Mouse (Mus musculus): ENCODE data around the gene H2-DMa.

The H2-DMa gene

DNA sequence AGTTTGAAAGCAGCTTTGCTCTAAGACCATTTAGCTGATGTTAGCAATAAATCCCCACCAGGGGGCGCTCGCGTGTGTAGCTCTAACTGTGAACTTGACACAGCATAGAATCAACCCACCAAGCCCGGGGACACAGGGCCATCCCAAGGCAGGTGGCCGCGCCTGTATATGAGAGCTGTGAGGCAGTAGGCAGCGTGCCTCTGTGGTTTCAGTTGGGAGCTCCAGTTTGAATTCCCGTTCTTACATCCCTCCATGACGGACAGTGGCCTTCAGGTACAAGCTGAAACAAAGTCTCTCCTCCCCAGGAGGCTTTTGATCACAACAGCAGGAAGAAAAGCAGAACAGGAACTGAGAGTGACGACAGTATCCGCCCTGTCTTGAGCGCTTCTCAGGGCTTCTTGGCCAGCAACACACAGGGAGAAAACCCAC is 17.7 kb upstream of the H2-DMa start:
- CTCF ChIA-PET: interaction anchor here (0.9 to 2.8 kb wide), 4 partner anchors 8 to 29 kb away, joined by 3 to 8 read pairs (median 4); partner anchors contain the start of gene H2-Oa

DNA sequence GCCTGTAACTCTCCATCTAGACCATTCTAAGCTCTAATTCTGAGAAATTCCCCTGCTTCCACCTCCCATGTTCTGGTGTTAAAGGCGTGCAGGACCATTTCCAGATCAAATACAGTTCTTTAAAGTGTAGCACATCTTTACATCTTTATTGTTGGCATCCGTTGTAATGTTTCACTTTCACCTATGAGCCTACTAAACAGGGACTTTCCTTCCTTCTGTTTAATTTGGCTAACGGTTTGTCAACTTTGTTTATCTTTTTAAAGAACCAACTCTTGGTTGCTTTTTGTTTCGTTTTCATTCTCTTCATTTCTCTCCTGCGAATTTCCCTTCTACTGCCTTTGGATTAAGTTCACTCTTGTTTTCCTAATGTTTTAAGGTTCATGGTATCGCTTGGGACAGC is 16.5 kb upstream of the H2-DMa start:
- CTCF ChIA-PET: interaction anchor here (0.7 to 2.8 kb wide), 3 partner anchors 9 to 96 kb away, joined by 3 to 8 read pairs (median 4); partner anchors contain the start of gene H2-Oa

DNA sequence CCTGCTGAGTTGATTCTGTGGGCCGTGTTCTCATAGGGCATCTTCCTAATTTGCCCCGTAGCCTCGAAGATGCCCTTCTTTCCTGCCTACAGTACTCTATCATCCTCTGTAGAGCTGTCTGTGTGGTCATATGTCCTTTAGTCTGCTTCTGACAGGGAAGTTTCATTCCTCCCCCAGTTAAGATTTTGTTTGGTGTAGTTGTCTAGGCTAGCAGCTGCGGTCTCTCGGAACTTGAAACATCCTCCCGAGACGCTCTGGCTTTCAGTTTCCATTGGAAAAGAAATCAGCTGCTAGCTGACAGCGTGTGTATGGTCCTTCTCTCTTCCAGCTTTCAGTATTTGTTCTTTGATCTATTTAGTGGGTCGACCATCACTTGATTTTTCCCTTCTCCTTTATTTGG is 14.5 kb upstream of the H2-DMa start:
- CTCF ChIA-PET: interaction anchor here (0.6 to 0.9 kb wide), 3 partner anchors 11 to 25 kb away, joined by 3 to 5 read pairs (median 4); no protein-coding TSS in a partner anchor

- CTCF ChIA-PET: no interaction called here
Observed at GRCm38 (mm10) chr17:34106555-34106954, 12.8 kb upstream of the H2-DMa start.

GRCm38 (mm10) chr17:34107109-34107867 is 12.1 kb upstream of the H2-DMa start:
- CTCF ChIA-PET: interaction anchor here (0.6 kb wide), 1 partner anchor 11 kb away, joined by 8 read pairs; no protein-coding TSS in a partner anchor

DNA sequence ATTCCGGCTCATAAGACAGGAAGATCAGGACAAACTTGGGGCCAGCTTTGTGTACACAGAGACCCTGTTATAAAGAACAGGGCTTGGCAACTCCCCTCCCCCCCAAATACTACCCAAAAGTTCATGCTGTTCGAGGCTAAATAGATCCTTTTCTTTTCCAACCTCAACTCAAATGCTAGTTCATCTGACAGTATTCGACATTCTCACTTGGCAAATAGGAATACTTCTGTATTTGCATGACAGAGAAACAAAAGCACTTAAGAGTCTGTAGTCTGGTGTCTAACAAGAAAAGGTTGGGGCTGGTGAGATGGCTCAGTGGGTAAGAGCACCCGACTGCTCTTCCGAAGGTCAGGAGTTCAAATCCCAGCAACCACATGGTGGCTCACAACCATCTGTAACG is 10.9 kb upstream of the H2-DMa start:
- CTCF ChIA-PET: interaction anchor here (0.6 kb wide), 2 partner anchors 104 to 409 kb away, joined by 3 to 5 read pairs; no protein-coding TSS in a partner anchor

DNA sequence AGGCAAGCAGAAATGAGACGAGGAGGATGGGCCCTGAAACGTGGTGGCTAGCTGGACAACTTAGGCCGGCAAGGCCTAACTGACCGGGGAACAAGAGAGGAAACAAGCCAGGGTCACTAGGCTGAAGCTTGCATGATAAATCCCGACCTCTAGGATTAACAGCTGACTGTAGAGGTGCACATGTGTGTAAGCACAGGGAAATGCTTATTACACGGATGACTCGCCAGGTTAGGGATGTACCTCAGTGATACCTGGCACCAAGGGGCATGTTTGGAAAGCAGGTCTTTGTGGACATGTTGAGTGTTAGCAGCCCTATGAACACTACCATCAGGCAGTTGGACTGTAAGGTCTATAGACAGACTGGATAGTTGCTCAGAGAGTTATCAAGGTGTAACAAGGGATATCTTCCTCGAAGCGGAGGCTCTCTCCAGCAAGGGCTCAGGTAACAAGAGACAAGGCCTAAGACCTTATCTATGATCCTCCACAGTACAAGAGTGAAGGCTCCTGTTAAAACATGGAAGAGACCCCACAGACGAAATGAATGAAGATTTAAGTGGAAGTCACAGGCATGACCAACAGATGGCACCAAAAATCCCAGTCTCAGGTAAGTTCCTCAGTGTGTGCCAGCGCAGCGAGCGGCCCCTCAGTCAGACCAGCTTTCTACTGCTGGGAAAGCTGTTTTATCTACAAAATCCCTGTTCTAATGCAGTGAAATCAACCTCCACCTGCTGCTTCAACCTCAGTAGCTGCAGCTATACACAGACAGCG is 10.1 kb upstream of the H2-DMa start:
- CTCF ChIA-PET: interaction anchor here (1.2 to 1.3 kb wide), 2 partner anchors 8 to 11 kb away, joined by 3 to 4 read pairs; no protein-coding TSS in a partner anchor

DNA sequence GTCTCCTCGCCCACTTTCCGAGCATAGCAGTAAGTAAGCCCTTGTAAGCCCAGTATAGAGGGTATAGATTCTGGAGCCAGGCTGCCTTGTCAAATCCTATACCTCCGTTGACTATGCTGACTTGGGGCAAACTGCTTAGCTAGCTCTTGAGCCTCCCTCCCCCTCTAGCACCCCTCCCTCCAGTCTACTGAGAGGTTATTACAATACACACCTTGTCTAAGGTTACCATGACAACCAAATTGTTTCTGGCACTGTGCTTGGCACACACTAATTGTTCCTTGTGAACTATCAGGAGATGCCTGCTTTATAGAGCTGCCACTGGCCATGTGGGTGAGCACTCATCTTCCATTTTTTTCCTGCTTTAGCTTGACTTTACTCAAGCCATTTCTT is 9.5 kb upstream of the H2-DMa start:
- CTCF ChIA-PET: interaction anchor here (0.8 to 1.3 kb wide), 4 partner anchors 8 to 60 kb away, joined by 3 to 4 read pairs (median 4); no protein-coding TSS in a partner anchor

DNA sequence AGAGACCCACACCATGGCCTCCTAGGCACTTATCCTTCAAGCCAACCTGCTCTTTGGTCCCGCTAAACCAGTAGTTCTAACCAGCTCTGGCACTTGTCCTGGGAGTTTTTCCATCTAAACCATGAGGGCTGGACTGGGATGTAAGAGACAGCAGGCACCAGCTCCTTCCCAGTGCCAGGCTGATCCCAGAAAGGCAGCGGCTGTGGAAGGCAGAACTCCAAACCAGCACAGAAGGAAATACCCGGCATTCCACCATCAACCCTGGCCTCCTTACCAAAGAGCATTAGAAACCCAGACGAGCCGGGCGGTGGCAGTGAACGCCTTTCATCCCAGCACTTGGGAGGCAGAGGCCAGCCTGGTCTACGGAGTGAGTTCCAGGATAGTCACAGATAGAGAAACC is 9.0 kb upstream of the H2-DMa start:
- CTCF ChIA-PET: interaction anchor here (0.8 to 1.3 kb wide), 4 partner anchors 9 to 59 kb away, joined by 3 to 4 read pairs (median 4); no protein-coding TSS in a partner anchor

- CTCF ChIA-PET: interaction anchor here (0.6 kb wide), 1 partner anchor 138 kb away, joined by 3 read pairs; no protein-coding TSS in a partner anchor
Observed at GRCm38 (mm10) chr17:34114114-34114513, 5.2 kb upstream of the H2-DMa start.

GRCm38 (mm10) chr17:34116736-34117370 is 2.5 kb upstream of the H2-DMa start:
- CTCF ChIA-PET: interaction anchor here (0.8 to 1.8 kb wide), 2 partner anchors 15 to 25 kb away, joined by 3 to 5 read pairs; partner anchors contain the start of gene H2-Oa

- CTCF ChIA-PET: interaction anchor here (0.6 to 1.8 kb wide), 3 partner anchors 10 to 25 kb away, joined by 3 to 8 read pairs (median 5); partner anchors contain the start of gene H2-Oa
Observed at GRCm38 (mm10) chr17:34117421-34118112, 1.8 kb upstream of the H2-DMa start.

- CTCF ChIA-PET: interaction anchor here (0.6 to 1.8 kb wide), 3 partner anchors 11 to 43 kb away, joined by 3 to 8 read pairs (median 5); no protein-coding TSS in a partner anchor
Observed at GRCm38 (mm10) chr17:34118113-34118872, 1.0 kb upstream of the H2-DMa start.

DNA sequence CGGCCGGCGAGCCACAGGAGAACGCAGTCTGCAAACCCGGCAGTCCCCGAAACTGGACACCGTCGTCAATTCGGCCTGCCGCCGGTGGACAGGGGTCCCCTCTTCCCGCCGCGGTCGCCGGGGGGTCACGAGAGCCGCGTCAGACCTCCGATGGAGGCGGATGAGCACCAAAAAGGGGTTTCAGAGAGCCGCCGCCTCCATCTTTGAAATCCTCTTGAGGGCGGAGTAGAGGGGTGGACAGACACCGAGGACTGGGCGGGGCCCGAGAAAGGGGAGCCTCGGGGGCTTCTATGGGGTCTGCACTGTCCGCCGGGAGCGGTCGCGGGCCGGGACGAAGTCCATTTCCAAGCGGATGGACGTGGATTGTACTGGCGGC is 480 bp upstream of the H2-DMa start:
- CTCF ChIA-PET: no interaction called here

- CTCF ChIA-PET: interaction anchor here (0.6 to 1.3 kb wide), 2 partner anchors 10 to 105 kb away, joined by 3 read pairs; no protein-coding TSS in a partner anchor
Observed at GRCm38 (mm10) chr17:34120180-34120723, 911 bp downstream of the H2-DMa start.

DNA sequence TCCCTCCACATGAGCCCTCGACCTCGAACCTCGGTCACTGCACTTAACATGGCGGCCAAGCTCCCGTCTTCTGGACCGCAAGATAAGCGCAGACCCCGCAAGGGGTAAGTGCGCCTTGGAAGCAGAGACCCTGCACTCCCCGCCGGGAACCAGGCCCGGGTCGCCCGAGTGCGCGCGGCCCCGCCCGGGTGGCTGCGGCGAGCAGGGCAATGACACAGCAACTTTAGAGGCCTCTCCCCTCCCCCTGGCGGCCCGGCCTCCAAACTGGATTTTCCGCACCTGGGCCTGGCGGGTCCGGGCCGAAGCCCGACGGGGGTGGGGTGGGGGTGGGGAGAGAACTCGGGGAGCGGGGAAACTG is 1.5 kb downstream of the H2-DMa start:
- CTCF ChIA-PET: interaction anchor here (0.6 to 1.3 kb wide), 2 partner anchors 11 to 105 kb away, joined by 3 read pairs; no protein-coding TSS in a partner anchor

GRCm38 (mm10) chr17:34121172-34121878 is 2.0 kb downstream of the H2-DMa start:
- CTCF ChIA-PET: no interaction called here

GRCm38 (mm10) chr17:34121879-34122187 is 2.5 kb downstream of the H2-DMa start:
- CTCF ChIA-PET: no interaction called here

All from spleen, embryonic (tissue).